Mouse (Mus musculus): ENCODE results near the gene Rell1.
"Not testable (repeated sequence)": the region's sequence is repeated elsewhere in the genome, so short reads cannot be mapped to it uniquely, and the experiment has no call there.

The Rell1 gene

GRCm38 (mm10) chr5:63903329-63903728 lies 65.4 kb downstream of the Rell1 start:
- CTCF ChIA-PET, result no interaction called here

- CTCF ChIA-PET, result no interaction called here
These were observed 70.9 kb downstream of the Rell1 start for GRCm38 (mm10) chr5:63897820-63898110.

GRCm38 (mm10) chr5:63897001-63897819 lies 71.5 kb downstream of the Rell1 start:
- CTCF ChIA-PET, result not testable (repeated sequence)

- CTCF ChIA-PET, result no interaction called here
These were observed 76.8 kb downstream of the Rell1 start for GRCm38 (mm10) chr5:63891912-63892311.

- CTCF ChIA-PET, result no interaction called here
These were observed 77.5 kb downstream of the Rell1 start for GRCm38 (mm10) chr5:63891241-63891640.

GRCm38 (mm10) chr5:63887111-63887510 lies 81.6 kb downstream of the Rell1 start:
- CTCF ChIA-PET, result interaction anchor here (0.8 to 1.2 kb wide), 3 partner anchors 65 to 76 kb away, joined by 3 to 4 read pairs (median 4); no protein-coding TSS in a partner anchor

GRCm38 (mm10) chr5:63886709-63887108 lies 82.0 kb downstream of the Rell1 start:
- CTCF ChIA-PET, result interaction anchor here (0.8 to 1.2 kb wide), 3 partner anchors 65 to 76 kb away, joined by 3 to 4 read pairs (median 4); no protein-coding TSS in a partner anchor

- CTCF ChIA-PET, result interaction anchor here (0.8 to 1.2 kb wide), 3 partner anchors 64 to 76 kb away, joined by 3 to 4 read pairs (median 4); no protein-coding TSS in a partner anchor
These were observed 82.4 kb downstream of the Rell1 start for GRCm38 (mm10) chr5:63886292-63886691.

GRCm38 (mm10) chr5:63879026-63879425 lies 89.7 kb downstream of the Rell1 start:
- CTCF ChIA-PET, result no interaction called here

GRCm38 (mm10) chr5:63876081-63876480 lies 92.6 kb downstream of the Rell1 start:
- CTCF ChIA-PET, result no interaction called here

- CTCF ChIA-PET, result no interaction called here
These were observed 93.8 kb downstream of the Rell1 start for GRCm38 (mm10) chr5:63874880-63875279.

- CTCF ChIA-PET, result interaction anchor here (0.7 kb wide), 1 partner anchor 46 kb away, joined by 4 read pairs; no protein-coding TSS in a partner anchor
These were observed 96.3 kb downstream of the Rell1 start for GRCm38 (mm10) chr5:63872176-63872932.

- CTCF ChIA-PET, result no interaction called here
These were observed 101.3 kb downstream of the Rell1 start for GRCm38 (mm10) chr5:63867421-63867820.

- CTCF ChIA-PET, result interaction anchor here (1.0 kb wide), 1 partner anchor 49 kb away, joined by 3 read pairs; no protein-coding TSS in a partner anchor
These were observed 109.8 kb downstream of the Rell1 start for GRCm38 (mm10) chr5:63858901-63859300.
